In genomic region chr15:99318071-99318470, GRCm38 (mm10) we compare ENCODE assay signal across 11 mouse cellular contexts. TPM values are rescaled to one million over a fixed set of nuclear protein-coding genes. Genes with fewer than 3 reads are reported as not detected.
DNase-seq lines count a peak whose midpoint lies in the region; ATAC-seq and TF ChIP-seq lines count a peak whose summit lies in the region.
"Had no signal": no experiment of that assay in that cellular context is flagged by ENCODE, and none has a peak within 500 bp of the region (broad histone marks: within the 10 kb centered on the region; RNA-seq: fewer than 3 reads in every experiment).

No protein-coding gene starts in this region.

- H3K4me3 ChIP-seq in forebrain, embryonic 12.5 days (replicated peaks) = no peak overlapping the region
- no peak overlapping the region for H3K4me3 ChIP-seq in forebrain, embryonic 13.5 days
- no peak overlapping the region for H3K4me3 ChIP-seq in kidney, embryonic 15.5 days (replicated peaks)
- H3K4me3 ChIP-seq in brown adipose tissue, adult 24 weeks (ENCODE audit: insufficient read depth, low read depth, low read length) = no peak overlapping the region
- H3K4me3 ChIP-seq in intestine, postnatal 0 days (ENCODE audit: low read depth, low read length) = no peak overlapping the region
- H3K4me3 ChIP-seq in forebrain, embryonic 10.5 days = no peak overlapping the region

- no peaks in the 10 kb centered on the region for H3K9me3 ChIP-seq in forebrain, embryonic 12.5 days
- H3K9me3 ChIP-seq in forebrain, embryonic 13.5 days (replicated peaks) = no peaks in the 10 kb centered on the region
- H3K9me3 ChIP-seq in kidney, embryonic 15.5 days (replicated peaks) = no peaks in the 10 kb centered on the region
- no peaks in the 10 kb centered on the region for H3K9me3 ChIP-seq in intestine, postnatal 0 days (ENCODE audit: control insufficient read depth)
- H3K9me3 ChIP-seq in forebrain, embryonic 10.5 days = no peaks in the 10 kb centered on the region

- no peaks in the 10 kb centered on the region for H3K27me3 ChIP-seq in forebrain, embryonic 12.5 days
- no peaks in the 10 kb centered on the region for H3K27me3 ChIP-seq in forebrain, embryonic 13.5 days
- no peaks in the 10 kb centered on the region for H3K27me3 ChIP-seq in kidney, embryonic 15.5 days
- no peaks in the 10 kb centered on the region for H3K27me3 ChIP-seq in intestine, postnatal 0 days (replicated peaks; ENCODE audit: control insufficient read depth, insufficient read depth, low read length)
- no peaks in the 10 kb centered on the region for H3K27me3 ChIP-seq in forebrain, embryonic 10.5 days (ENCODE audit: poor library complexity, severe bottlenecking)

- H3K4me1 ChIP-seq in forebrain, embryonic 12.5 days = no peaks in the 10 kb centered on the region
- no peaks in the 10 kb centered on the region for H3K4me1 ChIP-seq in forebrain, embryonic 13.5 days
- H3K4me1 ChIP-seq in kidney, embryonic 15.5 days = peaks cover 27% of the 10 kb centered on the region
- H3K4me1 ChIP-seq in brown adipose tissue, adult 24 weeks (ENCODE audit: control insufficient read depth, insufficient read depth, insufficient read length, low read length) = peaks cover 46% of the 10 kb centered on the region
- no peaks in the 10 kb centered on the region for H3K4me1 ChIP-seq in intestine, postnatal 0 days (replicated peaks; ENCODE audit: control insufficient read depth, insufficient read depth, low read length)
- H3K4me1 ChIP-seq in forebrain, embryonic 10.5 days = 0 out of 2 replicates have a peak, but pooled peaks cover 4% of the 10 kb centered on the region

- H3K36me3 ChIP-seq in forebrain, embryonic 12.5 days (replicated peaks) = peaks cover 96% of the 10 kb centered on the region
- peaks cover 99% of the 10 kb centered on the region for H3K36me3 ChIP-seq in forebrain, embryonic 13.5 days (ENCODE audit: poor library complexity, severe bottlenecking)
- H3K36me3 ChIP-seq in kidney, embryonic 15.5 days = peaks cover 99% of the 10 kb centered on the region
- H3K36me3 ChIP-seq in intestine, postnatal 0 days (ENCODE audit: control insufficient read depth, insufficient read depth) = peaks cover 60% of the 10 kb centered on the region
- H3K36me3 ChIP-seq in forebrain, embryonic 10.5 days (replicated peaks) = peaks cover 100% of the 10 kb centered on the region

- WGBS in forebrain, embryonic 12.5 days = 88% methylated on average over 6 of the region's 6 CpGs
- 83% methylated on average over 6 of the region's 6 CpGs for WGBS in forebrain, embryonic 13.5 days
- 90% methylated on average over 6 of the region's 6 CpGs for WGBS in kidney, embryonic 15.5 days
- 85% methylated on average over 6 of the region's 6 CpGs for WGBS in intestine, postnatal 0 days
- 91% methylated on average over 6 of the region's 6 CpGs for WGBS in forebrain, embryonic 10.5 days

- no peak overlapping the region for H3K4me2 ChIP-seq in forebrain, embryonic 12.5 days
- no peak overlapping the region for H3K4me2 ChIP-seq in forebrain, embryonic 13.5 days
- H3K4me2 ChIP-seq in kidney, embryonic 15.5 days = no peak overlapping the region
- no peak overlapping the region for H3K4me2 ChIP-seq in intestine, postnatal 0 days (replicated peaks; ENCODE audit: low read depth)

- no peak for DNase-seq in kidney, postnatal 36 days
- no peak for DNase-seq in MN1 (ENCODE audit: low spot score)
- no peak for DNase-seq in forebrain, embryonic 10.5 days (ENCODE audit: extremely low spot score, low spot score)
- DNase-seq: B cell, adult 2 months; right cerebral cortex, postnatal 14 days had no signal

- TF ChIP-seq CTCF in intestine, postnatal 0 days (IDR thresholded peaks at IDR 0.05; ENCODE audit: low read depth) = no peak

- H3K27ac ChIP-seq in forebrain, embryonic 12.5 days = peak overlapping the region; percentile 42; the same call in 1 of the 2 replicates
- H3K27ac ChIP-seq in forebrain, embryonic 13.5 days = no peak overlapping the region
- H3K27ac ChIP-seq in kidney, embryonic 15.5 days = peak overlapping the region; percentile 83
- H3K27ac ChIP-seq in brown adipose tissue, adult 24 weeks (replicated peaks; ENCODE audit: low read depth, low read length) = peak overlapping the region; percentile 84
- peak overlapping the region; percentile 41 for H3K27ac ChIP-seq in intestine, postnatal 0 days (ENCODE audit: low read depth, low read length)
- no peak overlapping the region for H3K27ac ChIP-seq in forebrain, embryonic 10.5 days

- no peak for ATAC-seq in forebrain, embryonic 12.5 days (ENCODE audit: low FRiP score)
- ATAC-seq in forebrain, embryonic 13.5 days = no peak
- no peak for ATAC-seq in kidney, embryonic 15.5 days (replicated peaks; ENCODE audit: low FRiP score)
- no peak for ATAC-seq in intestine, postnatal 0 days

- no peak overlapping the region for H3K9ac ChIP-seq in forebrain, embryonic 12.5 days
- no peak overlapping the region for H3K9ac ChIP-seq in forebrain, embryonic 13.5 days
- H3K9ac ChIP-seq in kidney, embryonic 15.5 days = no peak overlapping the region
- H3K9ac ChIP-seq in intestine, postnatal 0 days (ENCODE audit: low read depth, low read length) = no peak overlapping the region

RNA-seq across cellular contexts. Expression of gene Fam186b, which starts 22.4 kb away (rescaled TPM):
- 0.18 and 0.19 TPM in 2 replicates for polyA plus RNA-seq in forebrain, embryonic 12.5 days (2016; fragmentation: Nextera tagmentation; extraction: Ambion mirVana)
- 0.28 TPM in 1 of 2 replicates, not detected in the other for polyA plus RNA-seq in forebrain, embryonic 13.5 days (2015; fragmentation: Nextera tagmentation; extraction: Ambion mirVana)
- polyA plus RNA-seq in kidney, embryonic 15.5 days (2015; fragmentation: Nextera tagmentation; extraction: Ambion mirVana) = 0.21 and 0.43 TPM in 2 replicates
- polyA plus RNA-seq in brown adipose tissue, adult 24 weeks (2012; ENCODE audit: insufficient read depth, insufficient read length, missing spikeins) = not detected in 2 replicates
- polyA plus RNA-seq in intestine, postnatal 0 days (2015; fragmentation: Nextera tagmentation; extraction: Ambion mirVana) = not detected in 2 replicates
- polyA plus RNA-seq in forebrain, embryonic 10.5 days (2016; fragmentation: Nextera tagmentation; extraction: Ambion mirVana) = 0.11 and 0.17 TPM in 2 replicates
- polyA plus RNA-seq: limb, embryonic 11.5 days had no signal

RNA-seq across cellular contexts. Expression of gene Prpf40b, which starts 23.2 kb away (rescaled TPM):
- 86.9 and 88.2 TPM in 2 replicates for polyA plus RNA-seq in forebrain, embryonic 12.5 days (2016; fragmentation: Nextera tagmentation; extraction: Ambion mirVana)
- 98.6 and 107 TPM in 2 replicates for polyA plus RNA-seq in forebrain, embryonic 13.5 days (2015; fragmentation: Nextera tagmentation; extraction: Ambion mirVana)
- 56.4 and 66.5 TPM in 2 replicates for polyA plus RNA-seq in kidney, embryonic 15.5 days (2015; fragmentation: Nextera tagmentation; extraction: Ambion mirVana)
- polyA plus RNA-seq in brown adipose tissue, adult 24 weeks (2012; ENCODE audit: insufficient read depth, insufficient read length, missing spikeins) = 17.9 and 18.5 TPM in 2 replicates
- polyA plus RNA-seq in intestine, postnatal 0 days (2015; fragmentation: Nextera tagmentation; extraction: Ambion mirVana) = 10.8 and 12.7 TPM in 2 replicates
- polyA plus RNA-seq in forebrain, embryonic 10.5 days (2016; fragmentation: Nextera tagmentation; extraction: Ambion mirVana) = 60.7 and 62.2 TPM in 2 replicates

RNA-seq across cellular contexts. Expression of gene Fmnl3, which starts 52.2 kb away (rescaled TPM):
- 12.1 and 14.1 TPM in 2 replicates for polyA plus RNA-seq in forebrain, embryonic 12.5 days (2016; fragmentation: Nextera tagmentation; extraction: Ambion mirVana)
- polyA plus RNA-seq in forebrain, embryonic 13.5 days (2015; fragmentation: Nextera tagmentation; extraction: Ambion mirVana) = 8.1 and 8.2 TPM in 2 replicates
- polyA plus RNA-seq in kidney, embryonic 15.5 days (2015; fragmentation: Nextera tagmentation; extraction: Ambion mirVana) = 31.7 and 32.4 TPM in 2 replicates
- 3.6 and 6.7 TPM in 2 replicates for polyA plus RNA-seq in brown adipose tissue, adult 24 weeks (2012; ENCODE audit: insufficient read depth, insufficient read length, missing spikeins)
- polyA plus RNA-seq in intestine, postnatal 0 days (2015; fragmentation: Nextera tagmentation; extraction: Ambion mirVana) = 5.6 and 5.9 TPM in 2 replicates
- polyA plus RNA-seq in forebrain, embryonic 10.5 days (2016; fragmentation: Nextera tagmentation; extraction: Ambion mirVana) = 14.3 and 16.9 TPM in 2 replicates

Comparison
In these comparisons a context has a peak if more than half of its experiments do, and no peak if none do; other contexts are left out.
1. H3K27ac ChIP-seq: peak in forebrain, embryonic 12.5 days (single experiment), kidney, embryonic 15.5 days (single experiment), brown adipose tissue, adult 24 weeks (single experiment) and intestine, postnatal 0 days (single experiment); none in forebrain, embryonic 13.5 days (single experiment) and forebrain, embryonic 10.5 days (single experiment).